Mouse (Mus musculus) lung, postnatal 4 days (tissue): ENCODE results near the gene Sfxn5.

ENCODE experiments used
- DNase-seq, 2 experiments: peaks; one replicate each; pipeline ENCODE4 v3.0.0; 2021

The Sfxn5 gene

DNA sequence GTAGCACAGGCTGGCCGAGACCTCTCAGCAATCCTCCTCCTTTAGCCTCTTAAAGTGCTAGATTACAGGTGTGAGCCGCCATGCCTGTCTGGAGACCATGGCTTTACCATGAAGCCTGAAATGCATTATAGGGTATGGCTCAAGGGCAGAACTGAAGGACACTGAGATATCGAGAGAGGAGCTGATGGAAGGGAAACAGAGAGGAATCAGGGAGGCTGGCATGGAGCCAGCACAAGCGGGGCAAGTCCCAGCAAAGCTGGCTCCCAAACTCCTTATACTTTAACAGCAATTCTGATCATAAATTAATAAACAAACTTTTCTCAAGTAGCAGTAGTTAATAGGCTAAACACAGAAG, 30.7 kb upstream of the Sfxn5 start:
- no peak for DNase-seq

DNA sequence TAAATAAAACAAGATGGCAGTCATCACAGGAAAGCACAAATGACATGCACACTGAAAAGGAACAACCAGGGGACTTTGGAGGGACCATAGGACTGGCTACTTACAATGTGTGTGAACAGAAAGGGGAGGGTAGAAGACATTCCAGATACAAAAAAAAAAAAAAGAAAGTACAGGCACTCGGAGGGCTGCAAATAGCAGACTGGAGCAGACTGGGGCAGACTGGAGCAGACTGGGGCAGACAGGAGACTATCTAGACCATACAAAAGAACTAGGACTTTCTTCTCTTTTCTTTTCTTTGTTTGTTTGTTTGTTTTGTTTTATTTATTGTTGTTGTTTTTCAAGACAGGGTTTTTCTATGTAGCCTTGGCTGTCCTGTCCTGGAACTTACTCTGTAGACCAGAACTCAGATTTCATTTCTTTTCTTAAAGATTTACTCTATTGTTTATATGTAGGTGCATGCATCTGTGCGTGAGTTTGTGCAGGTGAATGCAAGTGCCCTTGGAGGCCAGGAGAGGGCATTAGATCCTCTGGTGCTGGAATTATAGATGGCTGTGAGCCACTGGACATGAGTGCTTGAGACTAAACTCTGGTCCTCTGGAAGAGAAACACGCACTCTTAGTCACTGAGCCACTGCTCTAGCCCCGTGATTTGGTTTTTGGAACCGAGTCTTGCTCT, 30.1 kb upstream of the Sfxn5 start:
- DNase-seq: no peak

DNA sequence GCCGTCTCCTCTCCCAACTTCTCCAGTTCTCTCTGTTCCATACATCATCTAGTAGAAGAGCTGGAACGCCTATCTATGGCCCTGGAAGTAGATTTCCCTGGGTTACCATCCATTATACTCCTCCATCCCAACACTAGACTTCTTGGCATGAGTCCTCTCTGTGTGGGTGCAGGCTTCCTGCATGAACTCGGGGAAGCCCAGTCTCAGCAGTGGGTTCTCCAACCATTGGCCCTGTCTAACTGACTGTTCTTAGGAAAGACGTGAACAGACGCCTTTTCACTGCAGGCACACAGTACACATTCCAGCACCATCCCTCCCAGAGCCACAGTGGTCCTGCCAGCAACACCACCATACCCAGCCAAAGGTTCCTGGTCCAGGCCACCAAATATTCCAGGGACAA, 29.4 kb upstream of the Sfxn5 start:
- DNase-seq: no peak

DNA sequence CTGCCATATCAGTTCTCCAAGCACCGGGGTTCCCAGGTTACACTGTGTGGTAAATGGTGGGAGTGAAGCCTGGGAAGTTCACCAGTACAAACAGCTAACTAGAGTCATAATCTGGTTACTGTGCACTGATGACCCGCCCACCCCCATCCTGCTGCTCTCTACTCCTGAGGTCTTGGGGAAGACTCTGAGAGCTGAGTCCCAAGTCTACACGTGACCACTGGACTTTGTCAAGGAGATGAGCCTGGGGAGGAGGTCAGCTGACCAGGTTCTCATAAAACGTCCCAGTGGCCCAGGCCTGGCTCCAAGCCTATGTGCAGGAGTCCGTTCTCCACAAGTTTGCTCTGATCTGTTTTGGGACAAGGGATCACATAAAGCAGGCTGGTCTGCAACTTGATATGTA, 27.1 kb upstream of the Sfxn5 start:
- DNase-seq: no peak

DNA sequence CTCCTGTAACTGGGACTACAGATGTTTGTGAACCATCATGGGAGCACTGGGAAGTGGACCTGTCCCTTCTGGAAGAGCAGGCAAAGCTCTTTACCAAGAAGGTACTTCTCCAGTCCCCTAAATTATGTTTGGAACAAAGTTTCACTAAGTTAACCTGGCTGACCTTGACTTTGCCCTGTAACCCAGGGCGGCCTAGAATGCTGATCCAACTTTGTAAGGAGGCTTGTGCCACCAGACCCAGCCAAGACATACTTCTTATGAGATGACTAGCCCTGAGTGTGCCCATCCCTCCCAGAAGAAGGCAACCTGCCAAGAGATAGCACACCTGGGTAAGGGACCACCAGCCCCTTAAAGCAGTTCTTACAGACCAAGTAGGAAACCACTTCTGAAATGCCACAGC, 25.7 kb upstream of the Sfxn5 start:
- no peak for DNase-seq

DNA sequence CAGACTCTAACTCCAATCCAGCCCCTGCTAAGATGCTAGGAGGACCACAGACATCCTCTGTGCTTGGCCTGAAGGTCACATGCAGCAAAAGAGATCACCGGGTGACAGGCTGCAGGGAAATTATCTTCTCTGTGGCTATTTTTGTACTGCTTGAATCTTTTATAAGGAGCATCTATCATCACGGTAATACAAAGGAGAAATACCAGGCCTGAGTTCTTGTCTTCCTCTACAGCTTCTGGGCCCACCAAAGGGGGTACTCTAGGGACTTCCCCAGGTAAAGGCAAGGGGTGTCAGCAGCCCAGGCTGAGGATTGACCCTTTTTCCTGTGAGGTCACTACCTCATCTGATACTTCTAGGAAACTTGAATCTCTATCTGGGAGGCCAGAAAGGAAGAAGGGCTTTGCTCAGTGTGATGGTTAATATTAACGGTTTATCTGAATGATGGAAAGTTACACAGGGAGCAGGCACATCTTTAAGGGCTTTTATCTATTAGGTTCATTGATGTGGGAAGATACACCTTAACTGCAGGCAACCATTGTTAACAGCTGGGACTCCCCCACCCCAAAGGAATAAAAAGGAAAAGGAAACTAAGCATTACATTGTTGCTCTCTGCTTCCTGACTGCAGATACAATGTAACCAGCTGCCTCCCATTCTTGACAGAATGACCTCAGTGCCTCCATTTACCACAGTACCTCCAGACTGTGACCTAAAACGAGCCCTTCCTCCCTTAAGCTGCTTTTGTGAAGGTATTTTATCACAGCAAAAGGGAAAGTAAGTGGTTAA, 23.7 kb upstream of the Sfxn5 start:
- DNase-seq: no peak

DNA sequence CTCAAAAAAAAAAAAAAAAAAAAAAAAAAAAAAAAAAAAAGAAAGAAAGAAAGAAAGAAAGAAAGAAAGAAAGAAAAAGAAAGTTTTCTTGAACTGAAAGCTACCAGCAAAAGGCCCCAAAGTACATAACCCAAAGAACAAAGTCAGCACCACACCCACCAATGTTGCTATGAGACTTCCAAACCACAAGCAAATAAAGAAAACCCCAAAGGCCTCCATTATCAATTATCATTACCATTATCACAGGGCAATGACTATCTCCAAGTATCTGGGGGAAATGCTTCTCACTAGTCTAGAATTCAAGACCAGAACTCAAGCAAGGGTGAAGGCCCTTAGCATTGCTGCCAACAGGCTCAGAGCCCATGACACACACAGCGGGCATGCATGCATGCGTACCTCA, 22.5 kb upstream of the Sfxn5 start:
- DNase-seq: no peak

DNA sequence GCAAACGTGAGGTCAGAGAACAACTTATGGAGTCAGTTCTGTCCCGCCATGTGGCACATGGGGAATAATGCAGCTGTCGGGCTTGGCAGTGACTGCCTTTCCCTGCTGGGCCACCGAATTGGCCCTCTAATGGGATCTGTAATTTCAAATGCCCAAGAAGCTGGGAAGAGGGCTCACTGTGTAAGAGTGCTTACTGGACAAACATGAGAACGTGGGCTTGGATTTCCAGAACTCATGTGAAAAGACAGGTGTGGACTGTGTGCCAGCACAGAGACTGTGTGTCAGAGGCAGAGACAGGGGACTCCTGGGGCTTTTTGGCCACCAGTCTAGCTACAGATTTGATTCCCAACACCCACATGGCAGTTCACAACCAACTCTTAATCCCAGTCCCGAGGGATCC, 21.5 kb upstream of the Sfxn5 start:
- no peak for DNase-seq

DNA sequence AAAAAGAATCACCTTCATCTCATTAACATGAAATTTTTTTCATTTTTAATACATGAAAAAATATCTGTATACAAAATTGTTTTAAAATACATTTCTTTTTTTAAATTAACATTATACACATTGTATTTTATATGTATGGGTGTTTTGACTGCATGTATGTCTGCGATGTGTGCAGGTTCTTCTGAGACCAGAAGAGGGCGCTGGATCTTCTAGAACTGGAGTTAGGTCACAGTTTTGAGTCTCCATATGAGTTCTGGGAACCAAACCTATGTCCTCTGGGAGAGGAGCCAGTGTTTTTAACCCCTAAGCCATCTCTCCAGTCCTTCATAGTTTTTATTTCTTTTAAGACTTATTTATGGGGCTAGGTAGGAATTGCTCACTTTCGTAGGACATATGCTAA, 20.5 kb upstream of the Sfxn5 start:
- DNase-seq: no peak

DNA sequence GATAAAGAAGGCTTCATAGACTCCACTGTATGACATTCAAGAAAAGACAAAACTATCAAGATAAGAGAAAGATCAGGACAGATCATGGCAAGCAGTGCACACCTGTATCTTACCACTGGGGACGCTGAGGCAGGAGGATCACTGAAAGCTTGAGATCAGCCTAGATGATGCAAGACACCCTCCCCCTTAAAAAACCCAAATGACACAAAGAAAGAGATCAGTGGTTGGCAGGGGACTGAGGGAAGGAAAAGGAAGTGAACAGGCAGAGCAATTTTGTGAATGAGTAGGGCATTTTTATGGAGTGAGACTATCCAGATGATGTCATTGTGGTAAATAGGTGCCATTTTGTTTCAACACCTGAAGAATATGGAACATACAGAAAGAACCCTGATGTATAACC, 16.9 kb upstream of the Sfxn5 start:
- no peak for DNase-seq

DNA sequence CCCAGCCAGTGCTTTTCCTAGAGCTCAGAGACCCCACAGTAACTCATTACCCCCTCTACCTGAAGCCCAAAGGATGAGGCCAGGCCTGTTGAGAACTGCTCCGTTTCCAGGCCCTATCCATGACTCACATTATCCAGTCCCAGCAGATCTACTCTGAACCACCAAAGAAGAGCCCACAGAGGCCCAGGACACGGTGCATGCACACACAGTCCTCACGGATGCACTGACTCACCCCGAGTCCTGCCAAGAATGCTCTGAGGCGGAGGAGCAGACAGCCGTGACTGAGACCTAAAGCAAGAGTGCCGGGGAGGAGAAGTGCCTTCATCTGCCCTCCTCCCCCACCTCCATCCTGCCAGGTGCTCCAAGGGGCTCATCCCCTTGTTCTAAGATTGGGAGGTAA, 16.0 kb upstream of the Sfxn5 start:
- DNase-seq: no peak

DNA sequence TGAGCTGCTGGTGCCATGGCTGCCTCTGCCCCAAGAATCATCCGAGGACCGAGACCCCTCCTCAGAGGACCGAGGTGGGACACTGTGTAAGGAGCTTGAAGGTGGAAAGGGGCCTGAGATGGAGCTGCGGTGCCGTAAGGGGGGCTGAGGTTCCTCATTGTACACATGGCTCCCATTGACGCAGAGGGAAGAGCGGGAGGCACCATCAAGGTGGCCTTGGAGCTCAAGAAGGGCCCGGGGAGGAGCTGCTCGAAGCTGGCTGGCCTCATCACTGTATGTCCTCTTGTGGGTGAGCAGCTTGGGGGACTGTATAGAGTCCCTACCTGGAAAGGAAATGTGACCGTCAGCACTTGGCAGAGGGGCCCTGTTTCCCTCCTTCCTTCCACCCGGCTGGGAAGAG, 14.9 kb upstream of the Sfxn5 start:
- DNase-seq: no peak

DNA sequence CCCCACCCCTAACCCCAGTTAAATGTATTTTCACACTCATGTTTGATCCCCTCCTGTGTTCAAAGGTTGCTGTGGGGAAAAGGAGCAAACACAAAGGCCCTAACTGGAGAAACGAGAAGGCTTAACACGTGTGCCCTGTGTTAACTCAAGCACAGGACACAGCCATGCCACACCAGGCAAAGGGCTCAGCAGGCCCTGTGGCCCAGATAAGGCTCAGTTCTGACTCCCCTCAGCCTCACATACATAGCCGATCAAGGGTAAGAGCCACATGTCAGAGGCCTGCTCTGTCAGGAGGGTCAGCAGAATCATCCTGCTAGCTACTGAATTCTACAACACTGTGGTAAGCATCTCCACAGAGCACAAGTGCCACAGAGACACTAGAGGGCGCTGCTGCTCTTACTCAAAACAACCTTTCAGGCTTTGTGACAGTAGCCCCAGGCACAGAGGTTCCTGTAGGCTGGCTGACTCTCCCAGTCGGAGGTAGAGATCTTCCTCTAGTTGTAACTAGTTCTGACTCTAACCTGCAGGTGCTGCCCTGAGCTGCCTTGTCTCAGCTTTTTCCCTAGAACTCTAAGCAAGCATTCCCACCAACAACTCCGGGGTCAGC, 12.9 kb upstream of the Sfxn5 start:
- DNase-seq: peak; percentile 75 to 87

DNA sequence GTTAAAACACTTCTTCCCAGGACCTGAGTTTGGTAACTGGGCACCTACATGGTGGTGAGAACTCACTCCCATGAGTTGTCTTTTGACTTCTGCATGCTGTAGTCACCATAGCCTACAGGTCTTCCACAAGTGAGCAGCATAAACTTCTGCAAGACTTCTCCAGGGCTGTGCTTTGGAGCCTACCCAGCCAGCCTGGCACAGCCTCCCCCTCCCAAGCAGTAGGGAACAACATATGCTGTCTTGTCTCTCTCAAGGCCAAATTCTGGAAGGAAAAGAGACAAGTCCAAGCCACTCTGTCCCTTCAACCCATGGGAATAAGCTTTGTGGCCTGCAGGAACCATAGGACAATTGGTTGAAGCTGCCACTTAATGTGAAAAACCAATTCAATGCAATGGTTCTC, 11.7 kb upstream of the Sfxn5 start:
- DNase-seq: no peak

DNA sequence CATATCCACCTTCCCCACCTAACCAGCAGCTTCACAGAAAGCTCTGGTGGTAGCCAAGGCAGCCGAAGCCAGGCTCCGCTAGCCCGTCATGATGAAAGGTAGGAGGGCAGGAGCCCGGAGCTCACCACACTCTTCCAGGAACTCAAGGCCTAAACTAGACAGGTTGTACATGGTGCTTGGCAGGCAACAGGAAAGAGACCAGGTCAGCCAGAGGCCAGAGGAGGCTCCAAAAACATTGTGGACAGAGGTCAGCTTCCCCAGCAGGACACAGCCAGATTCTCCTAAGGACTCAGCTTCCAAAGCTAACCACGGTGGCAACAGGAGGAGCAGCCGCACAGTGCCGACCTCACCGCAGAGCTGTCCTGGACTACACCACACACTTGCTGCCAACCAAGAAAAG, 9.8 kb upstream of the Sfxn5 start:
- DNase-seq: no peak

DNA sequence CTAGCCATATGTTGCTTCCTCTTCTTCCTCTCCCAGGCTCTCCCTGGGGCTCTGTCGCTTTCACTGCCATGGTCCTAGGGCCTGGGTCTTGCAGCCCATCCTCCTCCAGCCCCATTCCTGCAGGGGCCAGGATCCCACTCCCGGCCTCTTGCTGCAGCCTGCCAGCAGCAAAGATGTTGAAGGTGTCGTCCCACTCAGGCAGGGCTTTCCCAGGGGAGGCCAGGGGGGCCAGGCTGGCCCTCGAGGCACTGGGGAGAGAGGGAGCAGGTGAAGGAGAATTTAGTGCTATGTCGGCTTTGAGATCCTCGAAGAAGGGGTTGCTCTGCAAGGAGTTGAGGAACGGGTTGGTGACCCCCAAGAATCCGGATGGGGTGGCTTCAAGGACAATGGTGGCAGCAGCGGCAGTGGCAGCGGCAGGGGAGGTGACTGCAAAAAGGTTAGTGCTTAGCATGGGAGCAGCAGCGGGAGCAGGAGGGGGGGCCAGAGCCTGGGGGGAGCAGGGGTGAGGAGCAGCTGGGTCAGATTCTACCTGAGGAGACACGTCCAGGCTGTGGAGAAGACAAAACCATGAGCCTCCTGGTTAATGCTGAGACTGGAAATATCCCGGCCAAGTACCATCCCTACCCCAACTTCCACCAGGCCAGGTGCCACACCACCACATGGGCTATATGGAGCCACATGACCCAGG, 8.7 kb upstream of the Sfxn5 start:
- no peak for DNase-seq

DNA sequence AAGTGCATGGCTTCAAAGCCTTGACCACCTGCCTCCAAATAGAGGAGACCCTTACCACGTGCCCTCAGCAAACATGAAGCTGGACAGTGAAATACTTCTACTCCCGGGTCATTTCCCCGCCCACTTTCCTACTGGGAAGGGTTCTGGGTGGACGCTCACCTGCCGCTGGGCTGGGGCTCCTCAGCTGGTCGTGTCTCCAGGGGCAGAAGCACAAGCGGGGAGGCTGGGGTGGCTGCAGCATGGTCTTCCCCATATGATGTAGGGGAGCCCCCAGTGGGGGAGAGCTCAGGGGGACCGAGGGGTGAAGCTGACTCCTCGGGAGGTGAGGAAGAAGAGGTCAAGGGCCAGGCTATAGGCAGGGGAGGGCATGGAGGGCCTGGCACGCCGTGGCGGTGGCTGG, 7.0 kb upstream of the Sfxn5 start:
- DNase-seq: no peak

DNA sequence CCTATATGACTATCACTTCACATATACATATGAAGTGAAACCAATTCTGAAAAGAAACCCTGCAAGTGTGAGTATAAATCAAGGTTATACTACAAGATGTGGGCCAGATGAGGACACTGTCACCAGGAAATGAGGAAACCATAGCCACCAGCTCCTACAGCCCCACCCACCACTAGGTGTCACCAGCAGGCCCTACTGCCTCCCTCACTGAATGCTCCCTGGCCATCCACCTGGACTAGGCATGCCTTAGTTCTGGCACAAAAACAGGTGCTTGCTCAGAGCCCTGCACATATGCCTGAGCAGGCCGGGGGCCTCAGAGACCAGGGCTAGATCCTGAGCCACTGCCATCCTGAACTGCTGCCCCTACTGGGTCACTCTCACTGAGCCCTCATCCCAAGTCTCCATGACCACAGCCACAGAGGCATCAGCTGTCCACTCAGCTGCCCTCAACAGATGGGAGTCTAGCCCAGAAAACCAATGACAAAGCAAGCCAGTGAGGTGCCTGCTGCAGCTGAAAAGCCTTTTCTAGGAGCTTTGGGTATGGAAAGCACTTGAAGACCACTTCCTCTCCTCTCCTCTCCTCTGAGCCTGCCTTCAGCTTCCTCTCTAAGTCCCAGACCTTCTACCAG, 6.2 kb upstream of the Sfxn5 start:
- peak; percentile 39 to 63 for DNase-seq

DNA sequence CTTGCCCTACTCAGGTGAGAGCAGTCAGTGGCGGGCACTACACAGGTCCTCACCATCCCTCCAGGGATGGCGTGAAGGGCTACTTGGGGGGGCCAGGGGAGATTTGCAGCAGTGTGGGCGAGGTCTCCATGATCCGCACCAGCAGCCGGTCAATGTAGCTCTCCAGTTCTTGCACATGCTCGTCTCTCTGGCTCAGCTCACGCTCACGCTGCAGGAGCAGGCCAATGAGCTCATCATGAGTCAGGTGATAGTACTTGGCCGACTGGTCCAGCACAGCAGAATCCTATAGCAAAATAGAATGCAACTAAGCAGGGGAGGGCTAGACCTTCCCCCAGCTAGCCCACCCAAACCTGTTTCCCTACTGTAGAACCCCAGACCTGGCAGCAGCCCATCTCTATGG, 3.7 kb upstream of the Sfxn5 start:
- no peak for DNase-seq

DNA sequence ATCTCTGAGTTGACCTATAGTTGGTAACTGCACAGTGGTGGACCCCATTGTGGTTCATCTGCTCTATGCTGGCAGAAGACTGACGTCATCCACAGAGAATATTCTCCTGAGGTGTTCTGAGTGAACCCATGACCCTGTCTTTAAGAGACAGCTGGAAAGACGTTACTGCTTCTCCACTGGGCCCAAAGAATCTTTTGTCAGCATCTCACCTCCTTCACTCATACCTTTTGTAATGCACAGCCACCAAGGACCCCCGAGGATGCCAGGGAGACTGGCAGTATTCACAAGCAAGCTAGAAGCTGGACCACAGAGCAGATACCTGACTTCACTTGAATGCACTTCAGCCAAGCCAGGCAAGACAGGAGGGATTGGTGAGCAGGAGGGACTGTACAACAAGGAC, 2.1 kb upstream of the Sfxn5 start:
- DNase-seq: no peak

DNA sequence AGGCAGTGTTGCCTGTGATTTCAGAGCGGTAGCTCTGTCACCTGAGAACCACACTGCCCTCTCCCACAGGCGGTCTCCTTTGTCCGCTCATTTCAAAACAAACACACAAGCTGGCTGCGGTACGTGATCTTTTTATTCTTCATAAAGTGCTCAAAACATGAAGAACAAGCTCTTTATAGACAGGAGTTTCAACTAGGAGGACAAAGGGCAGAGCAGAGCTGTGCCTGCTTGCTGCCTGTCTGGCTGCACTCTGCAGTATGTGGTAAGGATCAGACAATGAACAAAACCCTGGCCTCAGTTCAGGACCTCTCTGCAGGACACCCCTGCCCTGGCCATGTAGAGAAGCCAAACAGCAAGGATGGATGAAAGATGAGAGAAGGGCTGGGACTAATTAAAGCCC, 1.6 kb upstream of the Sfxn5 start:
- no peak for DNase-seq

DNA sequence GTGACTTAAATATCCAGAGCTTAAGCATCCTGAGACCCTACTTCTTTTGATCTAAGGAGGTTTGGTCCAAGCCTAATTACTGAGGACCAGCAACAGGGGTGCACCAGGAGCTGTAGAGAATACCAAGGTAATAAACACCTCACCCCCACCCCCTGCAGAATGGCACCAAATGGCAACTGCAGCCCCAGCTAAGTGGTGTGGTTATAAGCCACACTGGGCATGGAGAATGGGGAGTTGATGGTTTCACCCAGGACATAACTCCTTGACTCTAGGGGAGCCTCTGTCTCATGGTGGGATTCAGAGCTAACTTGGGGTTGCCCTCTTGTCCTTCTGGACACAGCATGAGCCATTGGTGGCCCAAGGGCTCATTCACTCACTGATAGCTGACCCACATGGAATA, 1.0 kb upstream of the Sfxn5 start:
- DNase-seq: no peak

DNA sequence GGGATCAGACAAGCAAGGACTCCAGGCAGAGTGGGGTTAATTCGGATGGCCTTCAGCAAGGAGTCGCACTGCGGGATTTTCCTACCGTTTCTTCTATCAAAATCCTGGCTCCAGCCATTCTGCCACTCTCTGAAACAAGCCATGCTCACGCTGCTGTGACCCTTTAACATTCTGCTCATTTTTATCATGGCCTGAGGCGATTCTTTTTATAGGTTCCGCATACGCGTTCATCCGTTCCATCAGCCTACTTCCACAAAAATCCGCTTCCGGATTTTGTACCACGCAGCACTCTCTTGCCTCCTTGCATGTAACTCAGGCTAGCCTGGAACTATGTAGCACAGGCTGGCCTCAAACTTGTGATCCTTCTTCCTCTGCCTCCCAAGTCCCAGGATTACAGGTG, 510 bp upstream of the Sfxn5 start:
- peak in 1 of 2 experiments; percentile 45 for DNase-seq
